9 mouse cellular contexts compared by ENCODE assay signal in the genomic region with DNA sequence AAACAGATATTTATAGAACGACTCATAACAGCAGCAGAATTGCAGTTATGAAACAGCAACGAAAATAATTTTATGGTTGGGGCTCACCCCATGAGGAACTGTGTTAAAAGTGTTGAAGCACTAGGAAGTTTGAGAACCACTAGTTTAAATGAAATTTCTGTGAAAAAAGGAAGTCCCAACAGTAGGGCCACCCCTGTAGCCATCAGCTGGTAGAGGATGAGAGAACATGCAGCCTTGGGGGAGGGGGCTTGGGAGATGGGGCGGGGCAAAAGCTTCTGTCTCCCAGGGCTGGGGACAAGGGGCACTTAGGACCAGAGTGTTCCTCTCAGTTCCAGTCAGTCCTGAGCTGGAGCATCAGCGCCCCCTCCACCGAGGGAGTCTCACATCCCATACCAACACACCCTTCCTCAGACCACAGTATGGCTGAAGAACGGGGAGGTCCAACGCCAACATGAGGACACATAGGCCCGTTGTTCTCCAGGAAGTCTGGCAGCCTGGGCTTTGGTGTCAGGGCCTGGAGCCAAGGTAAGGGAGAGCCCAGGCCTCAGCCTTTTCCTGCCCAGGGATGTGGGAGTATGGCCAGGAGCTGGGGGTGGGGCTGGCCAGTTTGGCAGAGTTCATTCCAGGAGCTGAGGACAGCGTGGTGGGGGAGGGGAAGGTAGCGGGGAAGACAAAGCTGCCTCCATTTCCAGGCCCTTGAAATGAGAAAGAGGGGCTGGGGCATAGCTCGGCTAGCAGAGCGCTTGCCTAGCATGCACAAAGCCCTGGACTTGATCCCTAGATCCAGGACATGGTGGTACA. TPM values are rescaled to one million over a fixed set of nuclear protein-coding genes. Genes with fewer than 3 reads are reported as not detected.
A peak's percentile ranks its signal among the peaks of the same experiment; 100 is the strongest.
DNase-seq lines count a peak whose midpoint lies in the region; ATAC-seq lines count a peak whose summit lies in the region.
"Had no signal": no experiment of that assay in that cellular context is flagged by ENCODE, and none has a peak within 500 bp of the region (broad histone marks: within the 10 kb centered on the region; RNA-seq: fewer than 3 reads in every experiment).

No protein-coding gene starts in this region.

- H3K9ac ChIP-seq in hindbrain, embryonic 15.5 days = no peak overlapping the region

- H3K27ac ChIP-seq in hindbrain, embryonic 15.5 days (replicated peaks) = peak overlapping the region; percentile 73

- 40% methylated on average over 12 of the region's 12 CpGs for WGBS in hindbrain, embryonic 15.5 days

- intact Hi-C loops in left cerebral cortex, postnatal 10 days (cut with DNase I) = loop anchor here (5.0 kb wide), 2 partner anchors 43 to 58 kb away; no protein-coding TSS in a partner anchor

- no peaks in the 10 kb centered on the region for H3K36me3 ChIP-seq in hindbrain, embryonic 15.5 days

- peaks cover 25% of the 10 kb centered on the region for H3K4me1 ChIP-seq in hindbrain, embryonic 15.5 days (replicated peaks)

- H3K9me3 ChIP-seq in hindbrain, embryonic 15.5 days = no peaks in the 10 kb centered on the region

- no peaks in the 10 kb centered on the region for H3K27me3 ChIP-seq in hindbrain, embryonic 15.5 days

- no peak overlapping the region for H3K4me2 ChIP-seq in hindbrain, embryonic 15.5 days

- H3K4me3 ChIP-seq in hindbrain, embryonic 15.5 days = no peak overlapping the region

- ATAC-seq in hindbrain, embryonic 15.5 days (ENCODE audit: low FRiP score, low read depth) = peak; percentile 78

- peak; percentile 86 to 93 for DNase-seq in adrenal gland, adult (ENCODE audit: inconsistent age in 2 of 2, low spot score in 1 of 2)
- DNase-seq in cerebellum, adult 9-11 months = peak; percentile 85
- peak; percentile 85 for DNase-seq in gastrocnemius, postnatal 10 days
- DNase-seq in left cerebral cortex, postnatal 10 days (ENCODE audit: extremely low spot score in 1 of 2, low spot score in 2 of 2) = peak; percentile 79 to 92
- DNase-seq in lung, postnatal 4 days = peak; percentile 87 to 93
- DNase-seq in right cerebral cortex, postnatal 4 days = peak; percentile 74
- DNase-seq in yolk sac, embryonic 10.5 days (ENCODE audit: low spot score) = no peak

RNA-seq across cellular contexts. Expression of a gene that starts 11.2 kb away (rescaled TPM):
- total RNA-seq in gastrocnemius, postnatal 10 days (2021) = 100 to 1,000 TPM; 900 to 909 TPM
- polyA plus RNA-seq in hindbrain, embryonic 15.5 days (2015; fragmentation: Nextera tagmentation; extraction: Ambion mirVana) = 1,555 and 1,567 TPM in 2 replicates
- 1,000 to 10,000 TPM; 1,675 to 1,723 TPM for total RNA-seq in left cerebral cortex, postnatal 10 days (2021)

RNA-seq across cellular contexts. Expression of a gene that starts 15.1 kb away (rescaled TPM):
- 100 to 1,000 TPM in 1 of 2 experiments, 10 to 100 TPM in 1; 97.4 to 114 TPM for total RNA-seq in gastrocnemius, postnatal 10 days (2021)
- 43.7 and 46.4 TPM in 2 replicates for polyA plus RNA-seq in hindbrain, embryonic 15.5 days (2015; fragmentation: Nextera tagmentation; extraction: Ambion mirVana)
- 10 to 100 TPM; 30.3 to 33.3 TPM for total RNA-seq in left cerebral cortex, postnatal 10 days (2021)

RNA-seq across cellular contexts. Expression of a gene that starts 17.6 kb away (rescaled TPM):
- 10 to 100 TPM; 16.1 to 18.7 TPM for total RNA-seq in gastrocnemius, postnatal 10 days (2021)
- not detected in 2 replicates for polyA plus RNA-seq in hindbrain, embryonic 15.5 days (2015; fragmentation: Nextera tagmentation; extraction: Ambion mirVana)
- not detected for total RNA-seq in left cerebral cortex, postnatal 10 days (2021)
- polyA plus RNA-seq: frontal cortex, adult 2 months had no signal

RNA-seq across cellular contexts. Expression of a gene that starts 20.6 kb away (rescaled TPM):
- total RNA-seq in gastrocnemius, postnatal 10 days (2021) = 10 to 100 TPM; 29.9 to 39.3 TPM
- polyA plus RNA-seq in hindbrain, embryonic 15.5 days (2015; fragmentation: Nextera tagmentation; extraction: Ambion mirVana) = 89.9 and 90.4 TPM in 2 replicates
- 10 to 100 TPM; 43.8 to 46.7 TPM for total RNA-seq in left cerebral cortex, postnatal 10 days (2021)

RNA-seq across cellular contexts. Expression of a gene that starts 28.8 kb away (rescaled TPM):
- total RNA-seq in gastrocnemius, postnatal 10 days (2021) = 1 to 10 TPM; 1.3 to 2.3 TPM
- polyA plus RNA-seq in hindbrain, embryonic 15.5 days (2015; fragmentation: Nextera tagmentation; extraction: Ambion mirVana) = 4.8 and 6.4 TPM in 2 replicates
- 1 to 10 TPM; 2.5 to 2.6 TPM for total RNA-seq in left cerebral cortex, postnatal 10 days (2021)

Comparison
In these comparisons a context has a peak if more than half of its experiments do, and no peak if none do; other contexts are left out.
1. RNA of a gene that starts 17.6 kb away (total RNA-seq): 16.1 to 18.7 TPM in gastrocnemius, postnatal 10 days; not detected in left cerebral cortex, postnatal 10 days; every median in the first group is over 10 times any median in the second.